Mouse (Mus musculus) intestine, embryonic 16.5 days (tissue): Measurements from ENCODE around the gene Golph3l. TPM values are rescaled to one million over a fixed set of nuclear protein-coding genes. Genes with fewer than 3 reads are reported as not detected.
A peak's percentile ranks its signal among the peaks of the same experiment; 100 is the strongest.

Experiments used
- ATAC-seq: fragments of 200-750 bp; cut with Nextera tagmentation; 2 replicates; pipeline ENCODE4 v1.8.0; 2017; ENCODE audit warnings: moderate TSS enrichment, moderate library complexity
- H3K27ac ChIP-seq: fragments of 300-500 bp; sonication (generic); 2 replicates; pipeline ENCODE4 v1.5.1; 2014; ENCODE audit warnings: mild to moderate bottlenecking, low read length
- H3K27me3 ChIP-seq: fragments of 300-500 bp; sonication (generic); replicated peaks from 2 replicates; pipeline ENCODE4 v1.6.1; 2014; ENCODE audit warnings: low read length, control low read depth, mixed read lengths; ENCODE audit not compliant: control insufficient read depth, insufficient read depth
- H3K36me3 ChIP-seq: fragments of 300-500 bp; sonication (generic); 2 replicates; pipeline ENCODE4 v1.6.1; 2014; ENCODE audit warnings: low read length, control low read depth; ENCODE audit not compliant: control insufficient read depth, insufficient read depth
- H3K4me1 ChIP-seq: fragments of 300-500 bp; sonication (generic); 2 replicates; pipeline ENCODE4 v1.6.1; 2014; ENCODE audit warnings: low read length, control low read depth, mixed read lengths; ENCODE audit not compliant: control insufficient read depth, insufficient read depth
- H3K4me2 ChIP-seq: fragments of 300-500 bp; sonication (generic); 2 replicates; pipeline ENCODE4 v1.6.1; 2014; ENCODE audit warnings: low read depth, low read length, control low read depth
- H3K4me3 ChIP-seq: fragments of 300-500 bp; sonication (generic); 2 replicates; pipeline ENCODE4 v1.5.1; 2014; ENCODE audit warnings: mild to moderate bottlenecking, low read length
- H3K9ac ChIP-seq: fragments of 300-500 bp; sonication (generic); 2 replicates; pipeline ENCODE4 v1.6.1; 2014; ENCODE audit warnings: low read depth, low read length
- H3K9me3 ChIP-seq: fragments of 300-500 bp; sonication (generic); 2 replicates; pipeline ENCODE4 v1.6.1; 2016; ENCODE audit warnings: low read length, control low read depth; ENCODE audit not compliant: control insufficient read depth
- WGBS: fragments of 180-500 bp; shearing (Covaris S2); extraction: QIAGEN DNeasy Blood & Tissue Kit; methylation state at CpG from one replicate; pipeline ENCODE4 v1.1.7; 2014; 5-methylcytosine and 5-hydroxymethylcytosine counted together
- polyA plus RNA-seq: library from polyadenylated mRNA; unstranded; fragments of >200 nt; fragmentation: Nextera tagmentation; extraction: Ambion mirVana; gene quantifications from 2 replicates; pipeline ENCODE4 v1.2.1, GENCODE M21; 2015

Golph3l gene
- polyA plus RNA-seq, 1 experiment from 2014 or later: 42.6 TPM

DNA sequence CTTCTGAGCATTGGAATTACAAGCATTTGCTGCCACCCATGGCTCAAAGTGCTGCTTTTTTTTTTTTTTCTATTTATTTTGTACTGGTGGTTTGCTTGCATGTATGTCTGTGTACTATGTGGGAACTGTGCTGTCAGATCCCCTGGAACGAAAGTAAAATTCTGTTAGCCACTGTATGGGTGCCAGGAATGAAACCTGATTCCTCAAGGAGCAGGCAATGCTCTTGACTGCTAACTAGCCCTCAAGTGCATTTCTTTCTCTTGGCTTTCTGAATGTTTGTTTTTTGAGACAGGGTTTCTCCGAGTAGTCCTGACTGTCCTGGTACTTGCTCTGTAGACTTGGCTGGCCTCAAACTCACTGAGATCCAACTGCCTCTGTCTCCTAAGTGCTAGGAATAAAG is 26.9 kb upstream of the Golph3l start:
- H3K9ac ChIP-seq: no peak overlapping the region
- H3K4me2 ChIP-seq: no peak overlapping the region
- H3K4me1 ChIP-seq: no peaks in the 10 kb centered on the region
- no peak for ATAC-seq
- H3K27ac ChIP-seq: no peak overlapping the region
- no peaks in the 10 kb centered on the region for H3K9me3 ChIP-seq
- H3K36me3 ChIP-seq: no peaks in the 10 kb centered on the region
- H3K27me3 ChIP-seq: no peaks in the 10 kb centered on the region
- no peak overlapping the region for H3K4me3 ChIP-seq
- 66% methylated on average over 2 of the region's 2 CpGs for WGBS

GRCm38 (mm10) chr3:95569585-95569984 is 19.1 kb upstream of the Golph3l start:
- Histone ChIP-seq H3K4me3 (no peak overlapping the region), H3K4me1 (no peaks in the 10 kb centered on the region), H3K4me2 (no peak overlapping the region), H3K36me3 (no peaks in the 10 kb centered on the region), H3K9ac (no peak overlapping the region), H3K27ac (no peak overlapping the region), H3K27me3 (no peaks in the 10 kb centered on the region), H3K9me3 (no peaks in the 10 kb centered on the region)
- no peak for ATAC-seq
- WGBS: 88% methylated on average over 3 of the region's 3 CpGs

GRCm38 (mm10) chr3:95587754-95588603 is 755 bp upstream of the Golph3l start:
- no peaks in the 10 kb centered on the region for H3K9me3 ChIP-seq
- peak overlapping the region; percentile 65 for H3K4me2 ChIP-seq
- H3K27ac ChIP-seq: peak overlapping the region; percentile 72
- no peaks in the 10 kb centered on the region for H3K36me3 ChIP-seq
- no peak for ATAC-seq
- 51% methylated on average over 8 of the region's 8 CpGs for WGBS
- H3K4me3 ChIP-seq: peak overlapping the region; percentile 77
- H3K9ac ChIP-seq: no peak overlapping the region
- H3K27me3 ChIP-seq: no peaks in the 10 kb centered on the region
- H3K4me1 ChIP-seq: 0 out of 2 replicates have a peak, but pooled peaks cover 3% of the 10 kb centered on the region

GRCm38 (mm10) chr3:95598734-95599133 is 10.0 kb downstream of the Golph3l start:
- Histone ChIP-seq H3K4me2 (no peak overlapping the region), H3K27ac (no peak overlapping the region; the same call in 1 of the 2 replicates), H3K9me3 (no peaks in the 10 kb centered on the region), H3K4me3 (no peak overlapping the region), H3K9ac (no peak overlapping the region), H3K4me1 (peaks cover 5% of the 10 kb centered on the region), H3K36me3 (no peaks in the 10 kb centered on the region), H3K27me3 (no peaks in the 10 kb centered on the region)
- ATAC-seq: peak; percentile 86

GRCm38 (mm10) chr3:95601287-95601686 is 12.6 kb downstream of the Golph3l start:
- 48% methylated on average over 3 of the region's 3 CpGs for WGBS

DNA sequence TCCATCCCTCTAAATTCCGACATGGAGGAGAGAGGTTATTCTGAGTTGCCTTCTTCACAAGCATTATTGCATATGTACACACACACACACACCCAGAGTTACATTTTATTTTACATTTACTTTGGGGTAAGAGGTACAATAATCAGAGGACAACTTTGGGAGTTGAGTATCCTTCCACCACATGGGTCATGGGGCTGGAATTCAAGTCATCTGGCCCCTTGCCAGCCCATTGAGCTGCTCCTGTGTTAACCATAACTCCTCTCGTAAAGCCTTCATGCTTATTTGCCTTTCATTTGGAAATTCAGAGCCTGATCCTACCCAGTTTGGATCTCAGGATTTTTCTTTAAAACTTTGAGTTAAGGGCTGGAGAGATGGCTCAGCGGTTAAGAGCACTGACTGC is 17.4 kb downstream of the Golph3l start:
- H3K27ac ChIP-seq: no peak overlapping the region
- 80% methylated on average over 3 of the region's 3 CpGs for WGBS
- no peak overlapping the region for H3K4me3 ChIP-seq
- H3K27me3 ChIP-seq: no peaks in the 10 kb centered on the region
- peaks cover 7% of the 10 kb centered on the region; the same call in 1 of the 2 replicates for H3K36me3 ChIP-seq
- peaks cover 2% of the 10 kb centered on the region; the same call in 1 of the 2 replicates for H3K4me1 ChIP-seq
- no peak overlapping the region for H3K9ac ChIP-seq
- no peaks in the 10 kb centered on the region for H3K9me3 ChIP-seq
- H3K4me2 ChIP-seq: no peak overlapping the region
- no peak for ATAC-seq

More at GRCm38 (mm10) chr3:95601287-95601686, 12.6 kb downstream of the Golph3l start:
- no peaks in the 10 kb centered on the region for H3K9me3 ChIP-seq
- no peak overlapping the region for H3K4me3 ChIP-seq
- H3K4me2 ChIP-seq: no peak overlapping the region
- H3K27me3 ChIP-seq: no peaks in the 10 kb centered on the region
- H3K36me3 ChIP-seq: peaks cover 3% of the 10 kb centered on the region; the same call in 1 of the 2 replicates
- no peak overlapping the region for H3K9ac ChIP-seq
- H3K27ac ChIP-seq: peak overlapping the region; percentile 87
- peaks cover 7% of the 10 kb centered on the region for H3K4me1 ChIP-seq
- peak; percentile 57; the same call in 1 of the 2 replicates for ATAC-seq

DNA sequence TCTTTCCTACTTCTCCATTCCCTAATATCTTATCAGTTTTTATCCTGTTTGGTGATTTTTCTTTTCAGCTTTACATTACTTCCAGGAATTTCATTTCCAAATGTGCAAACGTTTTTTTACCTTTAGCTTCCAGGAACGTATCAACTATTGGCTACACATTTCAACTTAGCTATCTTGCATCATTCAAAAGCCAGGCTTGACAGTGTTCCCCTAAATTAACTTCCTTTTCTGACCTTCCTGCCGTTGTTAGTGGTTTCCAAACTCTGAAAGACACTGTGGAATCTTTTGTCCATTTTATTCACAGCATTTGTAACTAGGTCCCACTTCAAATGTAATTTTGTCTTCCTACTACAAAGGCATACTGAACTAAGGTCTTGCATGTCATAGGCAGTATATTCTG is 20.5 kb downstream of the Golph3l start:
- ATAC-seq: no peak
- Histone ChIP-seq H3K4me1 (0 out of 2 replicates have a peak, but pooled peaks cover 2% of the 10 kb centered on the region), H3K27ac (no peak overlapping the region), H3K9ac (no peak overlapping the region), H3K4me3 (no peak overlapping the region), H3K9me3 (no peaks in the 10 kb centered on the region), H3K36me3 (peaks cover 6% of the 10 kb centered on the region; the same call in 1 of the 2 replicates), H3K4me2 (no peak overlapping the region), H3K27me3 (no peaks in the 10 kb centered on the region)
- 66% methylated on average over 3 of the region's 3 CpGs for WGBS

GRCm38 (mm10) chr3:95613996-95614395 is 25.3 kb downstream of the Golph3l start:
- ATAC-seq: peak; percentile 93
- no peak overlapping the region for H3K4me3 ChIP-seq
- H3K9me3 ChIP-seq: no peaks in the 10 kb centered on the region
- H3K36me3 ChIP-seq: peaks cover 10% of the 10 kb centered on the region; the same call in 1 of the 2 replicates
- 78% methylated on average over 1 of the region's 1 CpGs for WGBS
- H3K4me1 ChIP-seq: no peaks in the 10 kb centered on the region
- no peak overlapping the region for H3K9ac ChIP-seq
- H3K27me3 ChIP-seq: no peaks in the 10 kb centered on the region
- H3K27ac ChIP-seq: peak overlapping the region; percentile 64
- H3K4me2 ChIP-seq: no peak overlapping the region

DNA sequence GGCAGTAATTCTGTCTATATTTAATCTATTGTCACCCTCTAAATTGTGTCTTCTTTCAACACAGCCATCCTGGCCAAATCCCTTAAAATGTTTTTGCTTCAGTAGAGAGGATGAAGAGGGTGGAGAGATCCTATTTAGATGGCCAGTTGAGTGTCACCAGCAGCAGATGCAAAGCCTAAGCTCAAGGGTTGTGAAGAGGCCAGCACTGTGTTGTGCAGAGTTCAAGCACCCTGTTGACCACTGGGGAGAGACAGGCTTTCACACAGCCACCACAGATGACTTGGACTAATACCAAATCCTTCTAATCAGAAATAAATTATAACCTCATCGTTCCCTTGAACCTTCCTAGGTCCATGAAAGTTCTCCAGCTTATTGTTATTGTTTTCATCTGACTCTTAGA is 29.8 kb downstream of the Golph3l start:
- Histone ChIP-seq H3K27ac (no peak overlapping the region), H3K4me2 (no peak overlapping the region), H3K27me3 (no peaks in the 10 kb centered on the region), H3K36me3 (peaks cover 6% of the 10 kb centered on the region; the same call in 1 of the 2 replicates), H3K9ac (no peak overlapping the region), H3K9me3 (no peaks in the 10 kb centered on the region), H3K4me1 (no peaks in the 10 kb centered on the region), H3K4me3 (no peak overlapping the region)
- WGBS: 78% methylated on average over 1 of the region's 1 CpGs
- ATAC-seq: no peak
